Mouse (Mus musculus) hindbrain, embryonic 14.5 days (tissue): Measurements from ENCODE around the gene Vps37b. TPM values are rescaled to one million over a fixed set of nuclear protein-coding genes. Genes with fewer than 3 reads are reported as not detected.
"Not testable (repeated sequence)": the region's sequence is repeated elsewhere in the genome, so short reads cannot be mapped to it uniquely, and the experiment has no call there.

ENCODE experiments used
- ATAC-seq: fragments of 200-750 bp; cut with Nextera tagmentation; 2 replicates; pipeline ENCODE4 v1.8.0; 2017; ENCODE audit warnings: moderate number of reproducible peaks, mild to moderate bottlenecking, moderate TSS enrichment, moderate library complexity; ENCODE audit not compliant: low FRiP score
- DNase-seq: peaks from one replicate; pipeline ENCODE4 v3.0.0-alpha.2; 2015; ENCODE audit warnings: low spot score
- H3K27ac ChIP-seq: fragments of 300-500 bp; sonication (generic); 2 replicates; pipeline ENCODE4 v1.5.1; 2014; ENCODE audit warnings: mild to moderate bottlenecking, moderate library complexity
- H3K27me3 ChIP-seq: fragments of 300-500 bp; sonication (generic); 2 replicates; pipeline ENCODE4 v1.6.1; 2014; ENCODE audit warnings: mild to moderate bottlenecking, low read length, mixed read lengths; ENCODE audit not compliant: control insufficient read depth, insufficient read depth
- H3K36me3 ChIP-seq: fragments of 300-500 bp; sonication (generic); replicated peaks from 2 replicates; pipeline ENCODE4 v1.6.1; 2014; ENCODE audit not compliant: control insufficient read depth, insufficient read depth
- H3K4me1 ChIP-seq: fragments of 300-500 bp; sonication (generic); replicated peaks from 2 replicates; pipeline ENCODE4 v1.6.1; 2014; ENCODE audit warnings: antibody characterized with exemption, low read length, mixed read lengths; ENCODE audit not compliant: control insufficient read depth, insufficient read depth
- H3K4me2 ChIP-seq: fragments of 300-500 bp; sonication (generic); replicated peaks from 2 replicates; pipeline ENCODE4 v1.6.1; 2014; ENCODE audit warnings: mild to moderate bottlenecking, moderate library complexity
- H3K4me3 ChIP-seq: fragments of 300-500 bp; sonication (generic); replicated peaks from 2 replicates; pipeline ENCODE4 v1.5.1; 2014; ENCODE audit warnings: mild to moderate bottlenecking, low read length
- H3K9ac ChIP-seq: fragments of 300-500 bp; sonication (generic); 2 replicates; pipeline ENCODE4 v1.6.1; 2014
- H3K9me3 ChIP-seq: fragments of 300-500 bp; sonication (generic); 2 replicates; pipeline ENCODE4 v1.6.1; 2016; ENCODE audit warnings: low read length; ENCODE audit not compliant: control insufficient read depth
- WGBS: fragments of 180-500 bp; shearing (Covaris S2); extraction: QIAGEN DNeasy Blood & Tissue Kit; methylation state at CpG from one replicate; pipeline ENCODE4 v1.1.7; 2014; 5-methylcytosine and 5-hydroxymethylcytosine counted together
- polyA plus RNA-seq: library from polyadenylated mRNA; unstranded; fragments of >200 nt; fragmentation: Nextera tagmentation; extraction: Ambion mirVana; gene quantifications from 2 replicates; pipeline ENCODE4 v1.2.1, GENCODE M21; 2014

Gene Vps37b
- polyA plus RNA-seq, 1 experiment from 2014 or later, result 59.5 TPM

- Histone ChIP-seq H3K27me3 (no peaks in the 10 kb centered on the region), H3K9ac (no peak overlapping the region), H3K9me3 (no peaks in the 10 kb centered on the region), H3K4me3 (no peak overlapping the region), H3K4me1 (no peaks in the 10 kb centered on the region), H3K36me3 (no peaks in the 10 kb centered on the region), H3K27ac (no peak overlapping the region), H3K4me2 (no peak overlapping the region)
- DNase-seq, result no peak
- no peak for ATAC-seq
- WGBS, result 87% methylated on average over 3 of the region's 3 CpGs
Observed at GRCm38 (mm10) chr5:124069657-124070056, 37.6 kb upstream of the Vps37b start.

- H3K4me2 ChIP-seq, result no peak overlapping the region
- no peaks in the 10 kb centered on the region; the same call in 1 of the 2 replicates for H3K4me1 ChIP-seq
- 73% methylated on average over 12 of the region's 12 CpGs for WGBS
- ATAC-seq (no peak), DNase-seq (no peak)
- no peak overlapping the region for H3K4me3 ChIP-seq
- no peak overlapping the region for H3K27ac ChIP-seq
- no peaks in the 10 kb centered on the region for H3K27me3 ChIP-seq
- no peaks in the 10 kb centered on the region for H3K9me3 ChIP-seq
- no peaks in the 10 kb centered on the region for H3K36me3 ChIP-seq
- no peak overlapping the region for H3K9ac ChIP-seq
Observed at GRCm38 (mm10) chr5:124062037-124062824, 30.2 kb upstream of the Vps37b start.

DNA sequence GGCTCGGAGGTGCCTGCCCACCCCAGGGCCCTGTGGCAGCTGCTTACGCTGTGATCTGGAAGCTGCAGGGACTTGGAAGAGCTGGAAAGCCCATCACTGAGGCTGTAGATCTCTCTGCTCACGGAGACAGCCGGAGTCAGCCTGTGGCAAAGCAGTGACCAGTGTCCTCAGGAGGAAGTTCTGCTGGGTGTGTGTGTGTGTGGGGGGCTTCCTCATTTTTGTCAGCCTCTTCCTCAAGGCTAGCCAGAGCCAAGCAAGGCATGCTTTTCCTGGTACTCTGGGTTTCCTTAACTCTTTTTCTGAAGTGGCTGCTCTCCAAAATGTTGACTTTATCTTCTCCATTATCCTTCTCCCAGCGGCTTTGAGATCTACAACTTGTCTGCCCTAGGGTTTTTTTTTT, 27.6 kb upstream of the Vps37b start:
- Histone ChIP-seq H3K9ac (no peak overlapping the region), H3K27me3 (no peaks in the 10 kb centered on the region), H3K4me2 (no peak overlapping the region), H3K27ac (no peak overlapping the region), H3K36me3 (no peaks in the 10 kb centered on the region), H3K9me3 (no peaks in the 10 kb centered on the region), H3K4me3 (no peak overlapping the region), H3K4me1 (no peaks in the 10 kb centered on the region; the same call in 1 of the 2 replicates)
- WGBS, result 72% methylated on average over 5 of the region's 5 CpGs
- ATAC-seq (no peak), DNase-seq (no peak)

- no peak overlapping the region for H3K4me2 ChIP-seq
- H3K9me3 ChIP-seq, result no peaks in the 10 kb centered on the region
- H3K36me3 ChIP-seq, result no peaks in the 10 kb centered on the region
- WGBS, result 52% methylated on average over 7 of the region's 7 CpGs
- H3K9ac ChIP-seq, result no peak overlapping the region
- H3K27ac ChIP-seq, result no peak overlapping the region
- H3K4me3 ChIP-seq, result no peak overlapping the region
- H3K27me3 ChIP-seq, result no peaks in the 10 kb centered on the region
- no peak for DNase-seq
- ATAC-seq, result no peak
- H3K4me1 ChIP-seq, result no peaks in the 10 kb centered on the region; the same call in 1 of the 2 replicates
Observed at GRCm38 (mm10) chr5:124058749-124059148, 26.7 kb upstream of the Vps37b start.

- 14% methylated on average over 4 of the region's 4 CpGs for WGBS
Observed at GRCm38 (mm10) chr5:124056956-124057355, 24.9 kb upstream of the Vps37b start.

DNA sequence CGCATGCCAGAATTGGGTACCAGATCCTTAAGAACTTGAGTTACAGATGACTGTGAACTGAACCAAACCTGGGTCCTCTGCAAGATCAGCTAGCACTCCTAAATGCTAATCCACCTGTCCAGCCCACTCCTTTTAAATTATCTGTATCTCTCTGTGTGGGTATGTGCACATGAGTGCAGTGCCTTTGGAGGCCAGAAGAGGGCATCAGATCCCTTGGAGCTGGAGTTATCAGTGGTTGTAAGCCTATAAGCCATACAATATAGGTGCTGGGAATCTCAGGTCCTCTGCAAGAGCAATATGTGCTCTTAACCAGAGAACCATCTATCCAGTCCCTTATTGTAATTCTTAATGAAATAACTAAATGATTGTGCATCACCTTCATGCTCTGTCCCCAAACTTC, 24.1 kb upstream of the Vps37b start:
- no peak for ATAC-seq
- H3K36me3 ChIP-seq, result no peaks in the 10 kb centered on the region
- no peak overlapping the region for H3K4me2 ChIP-seq
- H3K9ac ChIP-seq, result no peak overlapping the region
- H3K27ac ChIP-seq, result no peak overlapping the region
- WGBS, result 100% methylated on average over 1 of the region's 1 CpGs
- DNase-seq, result no peak
- no peaks in the 10 kb centered on the region for H3K27me3 ChIP-seq
- no peaks in the 10 kb centered on the region for H3K4me1 ChIP-seq
- no peak overlapping the region for H3K4me3 ChIP-seq
- H3K9me3 ChIP-seq, result no peaks in the 10 kb centered on the region

More at GRCm38 (mm10) chr5:124056956-124057355, 24.9 kb upstream of the Vps37b start:
- DNase-seq (no peak), ATAC-seq (no peak)
- no peak overlapping the region for H3K4me3 ChIP-seq
- no peak overlapping the region for H3K27ac ChIP-seq
- H3K27me3 ChIP-seq, result no peaks in the 10 kb centered on the region
- no peak overlapping the region for H3K4me2 ChIP-seq
- no peaks in the 10 kb centered on the region for H3K36me3 ChIP-seq
- H3K9ac ChIP-seq, result no peak overlapping the region
- no peaks in the 10 kb centered on the region for H3K4me1 ChIP-seq
- H3K9me3 ChIP-seq, result no peaks in the 10 kb centered on the region

- DNase-seq, H3K4me2 ChIP-seq, H3K9ac ChIP-seq, H3K27me3 ChIP-seq, H3K36me3 ChIP-seq, H3K9me3 ChIP-seq, H3K4me3 ChIP-seq, H3K27ac ChIP-seq, ATAC-seq: not testable (repeated sequence)
- 93% methylated on average over 6 of the region's 7 CpGs for WGBS
- peaks cover 11% of the 10 kb centered on the region; the same call in 1 of the 2 replicates for H3K4me1 ChIP-seq
Observed at GRCm38 (mm10) chr5:124052641-124053040, 20.6 kb upstream of the Vps37b start.

DNA sequence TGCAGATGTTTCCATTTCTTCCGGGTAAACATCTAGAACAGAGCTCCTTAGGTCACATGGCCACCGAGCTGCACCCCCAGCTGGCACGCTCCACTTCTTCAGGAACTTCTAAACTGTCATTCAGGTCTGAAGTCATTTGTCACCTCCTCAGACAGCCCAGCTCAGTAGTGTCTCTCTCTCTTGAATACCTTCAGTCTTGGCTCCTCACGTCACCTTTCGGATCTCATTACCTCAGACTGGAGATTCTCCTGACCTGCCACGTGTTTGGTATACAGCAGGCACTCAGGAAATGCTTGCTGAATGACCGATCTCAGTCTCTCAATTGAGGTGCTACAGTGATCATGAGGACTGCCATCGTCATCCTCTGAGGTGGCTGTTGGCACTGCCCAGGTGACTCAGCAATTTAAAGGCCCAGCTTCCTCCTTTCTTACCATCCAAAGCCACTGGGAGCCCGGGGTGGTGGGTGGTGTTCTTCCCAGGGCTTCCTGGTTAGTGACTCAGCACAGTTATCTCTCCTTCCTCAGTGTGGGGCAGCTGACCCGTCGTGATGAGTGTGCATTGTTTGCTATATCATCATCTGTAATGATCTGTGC, 19.9 kb upstream of the Vps37b start:
- Histone ChIP-seq H3K27ac (no peak overlapping the region), H3K9me3 (no peaks in the 10 kb centered on the region), H3K9ac (no peak overlapping the region), H3K4me1 (peaks cover 11% of the 10 kb centered on the region; the same call in 1 of the 2 replicates), H3K27me3 (no peaks in the 10 kb centered on the region), H3K4me2 (no peak overlapping the region), H3K4me3 (no peak overlapping the region), H3K36me3 (no peaks in the 10 kb centered on the region)
- WGBS, result 86% methylated on average over 11 of the region's 11 CpGs
- DNase-seq, result no peak
- no peak for ATAC-seq

GRCm38 (mm10) chr5:124050095-124051050, 18.3 kb upstream of the Vps37b start:
- 58% methylated on average over 14 of the region's 14 CpGs for WGBS
- H3K36me3 ChIP-seq, result no peaks in the 10 kb centered on the region
- no peak for DNase-seq
- H3K9me3 ChIP-seq, result no peaks in the 10 kb centered on the region
- no peak overlapping the region for H3K4me3 ChIP-seq
- H3K4me2 ChIP-seq, result no peak overlapping the region
- no peak for ATAC-seq
- H3K9ac ChIP-seq, result peak overlapping the region; percentile 28; the same call in 1 of the 2 replicates
- peaks cover 16% of the 10 kb centered on the region; the same call in 1 of the 2 replicates for H3K4me1 ChIP-seq
- no peaks in the 10 kb centered on the region for H3K27me3 ChIP-seq
- 0 out of 2 replicates have a peak overlapping the region, but pooled peaks have one; percentile 48 for H3K27ac ChIP-seq
